Mouse (Mus musculus) heart, postnatal 0 days (tissue): Measurements from ENCODE around the gene Kank4. TPM values are rescaled to one million over a fixed set of nuclear protein-coding genes. Genes with fewer than 3 reads are reported as not detected.

Experiments
- ATAC-seq: fragments of 200-750 bp; cut with Nextera tagmentation; 2 replicates; pipeline ENCODE4 v1.8.0; 2017; ENCODE audit warnings: low read depth, moderate number of reproducible peaks, moderate library complexity; ENCODE audit not compliant: insufficient read depth
- DNase-seq: peaks from one replicate; pipeline ENCODE4 v3.0.0-alpha.2; 2016; ENCODE audit warnings: low spot score
- H3K27ac ChIP-seq: fragments of 300-500 bp; sonication (generic); 2 replicates; pipeline ENCODE4 v1.5.1; 2014; ENCODE audit warnings: low read depth, mild to moderate bottlenecking
- H3K27me3 ChIP-seq: fragments of 300-500 bp; sonication (generic); 2 replicates; pipeline ENCODE4 v1.6.1; 2014; ENCODE audit warnings: low read length, mixed read lengths; ENCODE audit not compliant: control insufficient read depth, insufficient read depth
- H3K36me3 ChIP-seq: fragments of 300-500 bp; sonication (generic); replicated peaks from 2 replicates; pipeline ENCODE4 v1.6.1; 2014; ENCODE audit warnings: low read length, mixed read lengths; ENCODE audit not compliant: control insufficient read depth, insufficient read depth
- H3K4me1 ChIP-seq: fragments of 300-500 bp; sonication (generic); 2 replicates; pipeline ENCODE4 v1.6.1; 2014; ENCODE audit warnings: antibody characterized with exemption; ENCODE audit not compliant: control insufficient read depth, insufficient read depth
- H3K4me2 ChIP-seq: fragments of 300-500 bp; sonication (generic); 2 replicates; pipeline ENCODE4 v1.6.1; 2014; ENCODE audit warnings: low read depth, mild to moderate bottlenecking, low read length, moderate library complexity
- H3K4me3 ChIP-seq: fragments of 300-500 bp; sonication (generic); 2 replicates; pipeline ENCODE4 v1.5.1; 2014; ENCODE audit warnings: low read depth, low read length
- H3K9ac ChIP-seq: fragments of 300-500 bp; sonication (generic); replicated peaks from 2 replicates; pipeline ENCODE4 v1.6.1; 2014; ENCODE audit warnings: low read depth, low read length, mixed read lengths
- H3K9me3 ChIP-seq: fragments of 300-500 bp; sonication (generic); replicated peaks from 2 replicates; pipeline ENCODE4 v1.6.1; 2016; ENCODE audit warnings: low read length; ENCODE audit not compliant: control insufficient read depth
- CTCF ChIP-seq: IDR thresholded peaks from 2 replicates; pipeline ENCODE4 v1.5.1; 2016; ENCODE audit warnings: antibody characterized with exemption, control low read depth, low read depth
- EP300 ChIP-seq: IDR thresholded peaks from 2 replicates; pipeline ENCODE4 v1.6.1; 2016; ENCODE audit warnings: antibody characterized with exemption, low read depth
- WGBS: fragments of 180-500 bp; shearing (Covaris S2); extraction: QIAGEN DNeasy Blood & Tissue Kit; methylation state at CpG from one replicate; pipeline ENCODE4 v1.1.7; 2014; 5-methylcytosine and 5-hydroxymethylcytosine counted together
- polyA plus RNA-seq: library from polyadenylated mRNA; unstranded; fragments of >200 nt; fragmentation: Nextera tagmentation; extraction: Ambion mirVana; gene quantifications from 2 replicates; pipeline ENCODE4 v1.2.1, GENCODE M21; 2015
- total RNA-seq: library from RNA; depleted of rRNA; stranded (reverse); fragments of >200 nt; gene quantifications from 2 replicates; pipeline ENCODE4 v1.2.3, GENCODE M21; 2014; ENCODE audit warnings: low replicate concordance

The Kank4 gene
- total and polyA plus RNA-seq, 2 experiments from 2014 or later = 0.22 to 3.3 TPM

GRCm38 (mm10) chr4:98806306-98806705 lies 11.0 kb downstream of the Kank4 start:
- WGBS = 73% methylated on average over 9 of the region's 9 CpGs
- TF ChIP-seq EP300 (no peak), CTCF (no peak)
- Histone ChIP-seq H3K4me2 (no peak overlapping the region), H3K27ac (no peak overlapping the region), H3K4me3 (no peak overlapping the region), H3K4me1 (no peaks in the 10 kb centered on the region), H3K9me3 (no peaks in the 10 kb centered on the region), H3K9ac (no peak overlapping the region), H3K27me3 (no peaks in the 10 kb centered on the region), H3K36me3 (no peaks in the 10 kb centered on the region)
- ATAC-seq (no peak), DNase-seq (no peak)

- no peak overlapping the region for H3K27ac ChIP-seq
- no peak for DNase-seq
- no peak for TF ChIP-seq EP300
- TF ChIP-seq CTCF = no peak
- no peaks in the 10 kb centered on the region for H3K9me3 ChIP-seq
- H3K4me2 ChIP-seq = no peak overlapping the region
- H3K27me3 ChIP-seq = no peaks in the 10 kb centered on the region
- H3K36me3 ChIP-seq = no peaks in the 10 kb centered on the region
- H3K4me3 ChIP-seq = no peak overlapping the region
- 56% methylated on average over 12 of the region's 12 CpGs for WGBS
- H3K4me1 ChIP-seq = no peaks in the 10 kb centered on the region
- no peak overlapping the region for H3K9ac ChIP-seq
- ATAC-seq = no peak
Observed at GRCm38 (mm10) chr4:98805291-98806048, 11.9 kb downstream of the Kank4 start.

GRCm38 (mm10) chr4:98804476-98805134 lies 12.7 kb downstream of the Kank4 start:
- WGBS = 78% methylated on average over 7 of the region's 7 CpGs
- DNase-seq (no peak), ATAC-seq (no peak)
- Histone ChIP-seq H3K9ac (no peak overlapping the region), H3K27me3 (no peaks in the 10 kb centered on the region), H3K36me3 (no peaks in the 10 kb centered on the region), H3K27ac (no peak overlapping the region), H3K9me3 (no peaks in the 10 kb centered on the region), H3K4me1 (no peaks in the 10 kb centered on the region), H3K4me3 (no peak overlapping the region), H3K4me2 (no peak overlapping the region)
- TF ChIP-seq EP300 (no peak), CTCF (no peak)

- H3K9me3 ChIP-seq = no peaks in the 10 kb centered on the region
- H3K27me3 ChIP-seq = no peaks in the 10 kb centered on the region
- ATAC-seq (no peak), DNase-seq (no peak)
- H3K4me1 ChIP-seq = no peaks in the 10 kb centered on the region
- TF ChIP-seq CTCF (no peak), EP300 (no peak)
- H3K9ac ChIP-seq = no peak overlapping the region
- H3K4me3 ChIP-seq = no peak overlapping the region
- H3K4me2 ChIP-seq = no peak overlapping the region
- H3K36me3 ChIP-seq = no peaks in the 10 kb centered on the region
- H3K27ac ChIP-seq = no peak overlapping the region
- WGBS = 85% methylated on average over 11 of the region's 11 CpGs
Observed at GRCm38 (mm10) chr4:98801775-98802174, 15.6 kb downstream of the Kank4 start.

- Histone ChIP-seq H3K9ac (no peak overlapping the region), H3K9me3 (no peaks in the 10 kb centered on the region), H3K4me3 (no peak overlapping the region), H3K27me3 (no peaks in the 10 kb centered on the region), H3K27ac (no peak overlapping the region), H3K4me2 (no peak overlapping the region), H3K36me3 (no peaks in the 10 kb centered on the region), H3K4me1 (peaks cover 4% of the 10 kb centered on the region; the same call in 1 of the 2 replicates)
- TF ChIP-seq EP300 (no peak), CTCF (no peak)
- ATAC-seq (no peak), DNase-seq (no peak)
- 63% methylated on average over 8 of the region's 8 CpGs for WGBS
Observed at GRCm38 (mm10) chr4:98800824-98801223, 16.5 kb downstream of the Kank4 start.
